Mouse (Mus musculus): ENCODE measurements around the gene F5.

DNA sequence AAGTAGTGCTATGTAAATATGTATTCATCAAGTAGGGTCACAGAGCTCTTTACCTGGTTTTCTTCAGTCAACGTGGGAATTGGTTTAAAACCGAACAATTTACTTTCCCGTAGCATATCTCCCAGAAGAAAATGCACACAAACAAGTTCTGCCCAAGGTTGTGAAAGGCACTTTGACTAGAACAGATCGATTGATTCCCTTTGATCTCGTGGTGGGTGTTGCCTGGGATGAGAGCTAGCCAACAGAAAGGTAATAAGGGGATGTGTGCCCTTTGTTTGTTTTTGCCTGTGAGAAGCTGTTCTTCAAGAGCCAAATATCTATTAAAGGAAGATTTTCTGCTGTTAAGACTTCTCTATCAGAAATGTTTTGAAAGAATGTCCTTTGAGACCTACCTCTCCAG lies 100.9 kb downstream of the F5 start:
- no peak for TF ChIP-seq CTCF (IDR thresholded peaks at IDR 0.05; ENCODE audit: extremely low read depth, insufficient read depth, low read length)
- no peak for TF ChIP-seq POLR2A (IDR thresholded peaks at IDR 0.05; ENCODE audit: extremely low read depth, insufficient read depth, low read length)
